Mouse (Mus musculus) liver, postnatal 0 days (tissue): ENCODE results near the gene Wwox.

ENCODE experiments used
- CTCF ChIP-seq: sonication (generic); IDR thresholded peaks from 2 replicates; pipeline ENCODE4 v1.5.1; 2016; ENCODE audit warnings: antibody characterized with exemption, low read depth
- EP300 ChIP-seq: IDR thresholded peaks from 2 replicates; pipeline ENCODE4 v1.6.1; 2016; ENCODE audit warnings: antibody characterized with exemption, low read depth, mild to moderate bottlenecking

- TF ChIP-seq CTCF (no peak), EP300 (no peak)
Observed at GRCm38 (mm10) chr8:115199204-115199603, 759.7 kb downstream of the Wwox start.
